Mouse (Mus musculus) bone marrow, adult 2 months (tissue): ENCODE data around the gene Odaph.

Source experiments
- CTCF ChIP-seq: fragments of 200-500 bp; IDR thresholded peaks from 2 replicates; pipeline ENCODE4 v1.5.1; 2011; ENCODE audit warnings: low read length, control low read depth; ENCODE audit not compliant: control insufficient read depth, insufficient read depth
- POLR2A ChIP-seq: fragments of 200-500 bp; IDR thresholded peaks from 2 replicates; pipeline ENCODE4 v1.6.1; 2011; ENCODE audit warnings: low read depth, mild to moderate bottlenecking, control low read depth, low read length, borderline replicate concordance; ENCODE audit not compliant: control insufficient read depth

DNA sequence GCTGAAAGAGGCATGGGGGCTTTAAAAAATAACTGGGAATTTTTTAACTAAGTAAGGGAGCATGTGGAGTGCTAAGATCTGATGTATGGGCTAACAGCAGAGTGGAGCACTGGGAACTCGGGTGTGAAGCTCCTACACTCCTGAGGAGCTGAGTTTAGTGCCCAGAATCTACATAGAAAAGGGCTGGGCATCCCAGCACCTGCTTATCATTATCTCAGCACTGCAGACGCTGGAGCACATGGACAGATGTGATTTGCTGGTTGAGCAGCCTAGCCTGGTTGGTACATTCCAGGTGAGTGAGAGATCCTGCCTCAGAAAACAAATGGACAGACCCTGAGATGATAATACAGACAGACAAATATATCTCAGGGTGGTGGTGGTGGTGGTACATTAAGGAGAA is 22.6 kb downstream of the Odaph start:
- TF ChIP-seq CTCF (no peak), POLR2A (no peak)
